In genomic region chrY:1178476-1178875, GRCm38 (mm10) we compare ENCODE assay signal across 28 mouse cellular contexts.
DNase-seq lines count a peak whose midpoint lies in the region; ATAC-seq and TF ChIP-seq lines count a peak whose summit lies in the region.
"Had no signal": no experiment of that assay in that cellular context is flagged by ENCODE, and none has a peak within 500 bp of the region (broad histone marks: within the 10 kb centered on the region; RNA-seq: fewer than 3 reads in every experiment).

No protein-coding gene starts in this region.

- no peaks in the 10 kb centered on the region for H3K79me2 ChIP-seq in liver, adult 2 months (ENCODE audit: control insufficient read depth, insufficient read depth, low read length)

- TF ChIP-seq CTCF in kidney, adult 2 months (conservative IDR thresholded peaks at IDR 0.05; ENCODE audit: insufficient read depth, insufficient read length, low read depth, low read length): no peak
- TF ChIP-seq CTCF in liver, adult 2 months (IDR thresholded peaks at IDR 0.05; ENCODE audit: low read depth, low read length): no peak
- no peak for TF ChIP-seq CTCF in liver, postnatal 0 days (IDR thresholded peaks at IDR 0.05; ENCODE audit: low read depth)
- TF ChIP-seq CTCF in intestine, postnatal 0 days (IDR thresholded peaks at IDR 0.05; ENCODE audit: low read depth): no peak

- WGBS in kidney, adult 2 months: 95% methylated on average over 1 of the region's 1 CpGs
- no CpG with 5 or more reads among the region's 1 CpGs for WGBS in kidney, embryonic 14.5 days
- 100% methylated on average over 1 of the region's 1 CpGs for WGBS in liver, adult 2 months
- no CpG with 5 or more reads among the region's 1 CpGs for WGBS in liver, postnatal 0 days (ENCODE audit: insufficient replicate concordance)
- WGBS in intestine, postnatal 0 days: no CpG with 5 or more reads among the region's 1 CpGs
- 100% methylated on average over 1 of the region's 1 CpGs for WGBS in forebrain, embryonic 11.5 days

- no peaks in the 10 kb centered on the region for H3K36me3 ChIP-seq in kidney, adult 2 months (ENCODE audit: control insufficient read depth, insufficient read depth, low read length)
- H3K36me3 ChIP-seq in kidney, embryonic 14.5 days (ENCODE audit: control insufficient read depth, insufficient read depth, low read length): no peaks in the 10 kb centered on the region
- H3K36me3 ChIP-seq in liver, adult 2 months (ENCODE audit: control insufficient read depth, insufficient read depth, low read length): no peaks in the 10 kb centered on the region; the same call in 1 of the 2 replicates
- H3K36me3 ChIP-seq in liver, postnatal 0 days (replicated peaks; ENCODE audit: insufficient read depth, low read length): no peaks in the 10 kb centered on the region
- H3K36me3 ChIP-seq in intestine, postnatal 0 days (ENCODE audit: control insufficient read depth, insufficient read depth): no peaks in the 10 kb centered on the region
- H3K36me3 ChIP-seq in forebrain, embryonic 11.5 days (ENCODE audit: control insufficient read depth, insufficient read depth, low read length): no peaks in the 10 kb centered on the region
- H3K36me3 ChIP-seq: embryonic facial prominence, embryonic 13.5 days; embryonic facial prominence, embryonic 15.5 days; forebrain, embryonic 10.5 days; forebrain, embryonic 15.5 days; G1E had no signal

- DNase-seq in kidney, adult 2 months: peak; percentile 12
- peak; percentile 57 for DNase-seq in liver, adult 2 months (ENCODE audit: extremely low read depth, low read depth, low spot score)
- no peak for DNase-seq in liver, postnatal 0 days
- no peak for DNase-seq in heart, postnatal 36 days
- no peak for DNase-seq in forebrain, embryonic 11.5 days (ENCODE audit: low spot score)
- DNase-seq: adrenal gland, postnatal 10 days; adrenal gland, postnatal 25 days; B cell, adult 2 months; cerebellum, adult 11 months; cerebellum, adult 18-20 months; cerebellum, adult 8-10 months; cerebellum, adult 9-11 months; cerebellum, postnatal 14 days; cerebellum, postnatal 36 days; embryo, embryonic 11 days had no signal

- no peaks in the 10 kb centered on the region for H3K4me1 ChIP-seq in kidney, adult 2 months (ENCODE audit: control insufficient read depth, insufficient read depth, low read length)
- no peaks in the 10 kb centered on the region for H3K4me1 ChIP-seq in kidney, embryonic 14.5 days (ENCODE audit: control insufficient read depth, insufficient read depth, low read length)
- H3K4me1 ChIP-seq in liver, adult 2 months (ENCODE audit: control insufficient read depth, insufficient read depth, low read length): no peaks in the 10 kb centered on the region; the same call in 1 of the 2 replicates
- H3K4me1 ChIP-seq in liver, postnatal 0 days (ENCODE audit: insufficient read depth): no peaks in the 10 kb centered on the region
- H3K4me1 ChIP-seq in intestine, postnatal 0 days (replicated peaks; ENCODE audit: control insufficient read depth, insufficient read depth, low read length): no peaks in the 10 kb centered on the region
- H3K4me1 ChIP-seq in forebrain, embryonic 11.5 days (replicated peaks; ENCODE audit: control insufficient read depth, insufficient read depth, low read length): no peaks in the 10 kb centered on the region
- H3K4me1 ChIP-seq: embryonic facial prominence, embryonic 13.5 days; embryonic facial prominence, embryonic 15.5 days; forebrain, embryonic 10.5 days; forebrain, embryonic 13.5 days; forebrain, embryonic 15.5 days had no signal

- H3K27ac ChIP-seq in kidney, adult 2 months (ENCODE audit: insufficient read depth, low read depth, low read length): no peak overlapping the region
- H3K27ac ChIP-seq in kidney, embryonic 14.5 days (ENCODE audit: low read depth, low read length): no peak overlapping the region
- no peak overlapping the region for H3K27ac ChIP-seq in liver, adult 2 months (replicated peaks; ENCODE audit: insufficient read depth, low read depth, low read length)
- H3K27ac ChIP-seq in liver, postnatal 0 days (ENCODE audit: low read depth): no peak overlapping the region
- H3K27ac ChIP-seq in intestine, postnatal 0 days (ENCODE audit: low read depth, low read length): no peak overlapping the region
- H3K27ac ChIP-seq in forebrain, embryonic 11.5 days (ENCODE audit: low read depth, low read length): no peak overlapping the region
- H3K27ac ChIP-seq: embryonic facial prominence, embryonic 13.5 days; embryonic facial prominence, embryonic 15.5 days; forebrain, embryonic 10.5 days; forebrain, embryonic 13.5 days; forebrain, embryonic 15.5 days had no signal

- H3K9me3 ChIP-seq in kidney, embryonic 14.5 days (ENCODE audit: control insufficient read depth, low read length): no peaks in the 10 kb centered on the region
- H3K9me3 ChIP-seq in liver, postnatal 0 days (ENCODE audit: low read length): no peaks in the 10 kb centered on the region
- H3K9me3 ChIP-seq in intestine, postnatal 0 days (ENCODE audit: control insufficient read depth): no peaks in the 10 kb centered on the region
- H3K9me3 ChIP-seq in forebrain, embryonic 11.5 days (ENCODE audit: control insufficient read depth, low read length): no peaks in the 10 kb centered on the region
- H3K9me3 ChIP-seq: embryonic facial prominence, embryonic 13.5 days; embryonic facial prominence, embryonic 15.5 days; forebrain, embryonic 10.5 days; forebrain, embryonic 13.5 days; forebrain, embryonic 15.5 days; G1E had no signal

- H3K9ac ChIP-seq in kidney, embryonic 14.5 days (ENCODE audit: low read depth, low read length): no peak overlapping the region
- no peak overlapping the region for H3K9ac ChIP-seq in liver, adult 2 months (ENCODE audit: low read depth, low read length)
- no peak overlapping the region for H3K9ac ChIP-seq in liver, postnatal 0 days (replicated peaks)
- no peak overlapping the region for H3K9ac ChIP-seq in intestine, postnatal 0 days (ENCODE audit: low read depth, low read length)
- H3K9ac ChIP-seq in forebrain, embryonic 11.5 days (ENCODE audit: low read length): no peak overlapping the region
- H3K9ac ChIP-seq: embryonic facial prominence, embryonic 13.5 days; embryonic facial prominence, embryonic 15.5 days; forebrain, embryonic 13.5 days; forebrain, embryonic 15.5 days had no signal

- no peak overlapping the region for H3K4me2 ChIP-seq in kidney, embryonic 14.5 days (replicated peaks; ENCODE audit: low read depth, low read length)
- H3K4me2 ChIP-seq in liver, postnatal 0 days (ENCODE audit: low read depth, low read length): no peak overlapping the region
- H3K4me2 ChIP-seq in intestine, postnatal 0 days (replicated peaks; ENCODE audit: low read depth): no peak overlapping the region
- no peak overlapping the region for H3K4me2 ChIP-seq in forebrain, embryonic 11.5 days (ENCODE audit: low read depth, low read length, severe bottlenecking)
- H3K4me2 ChIP-seq: embryonic facial prominence, embryonic 13.5 days; embryonic facial prominence, embryonic 15.5 days; forebrain, embryonic 13.5 days; forebrain, embryonic 15.5 days had no signal

- no peak for TF ChIP-seq EP300 in liver, postnatal 0 days (IDR thresholded peaks at IDR 0.05; ENCODE audit: low read depth)

- intact Hi-C loops in heart, postnatal 36 days (cut with DNase I): no loop called here

- no peaks in the 10 kb centered on the region for H3K27me3 ChIP-seq in kidney, adult 2 months (replicated peaks; ENCODE audit: control insufficient read depth, insufficient read depth, low read length)
- H3K27me3 ChIP-seq in kidney, embryonic 14.5 days (ENCODE audit: control insufficient read depth, insufficient read depth, low read length): no peaks in the 10 kb centered on the region
- H3K27me3 ChIP-seq in liver, adult 2 months (ENCODE audit: control insufficient read depth, insufficient read depth, low read length): no peaks in the 10 kb centered on the region
- H3K27me3 ChIP-seq in liver, postnatal 0 days (ENCODE audit: insufficient read depth, low read length): no peaks in the 10 kb centered on the region
- no peaks in the 10 kb centered on the region for H3K27me3 ChIP-seq in intestine, postnatal 0 days (replicated peaks; ENCODE audit: control insufficient read depth, insufficient read depth, low read length)
- H3K27me3 ChIP-seq in forebrain, embryonic 11.5 days (ENCODE audit: control insufficient read depth, insufficient read depth, low read length): no peaks in the 10 kb centered on the region
- H3K27me3 ChIP-seq: CH12.LX; embryonic facial prominence, embryonic 13.5 days; embryonic facial prominence, embryonic 15.5 days; forebrain, embryonic 13.5 days; forebrain, embryonic 15.5 days; Patski had no signal

- H3K4me3 ChIP-seq in kidney, adult 2 months (ENCODE audit: insufficient read depth, low read depth, low read length): no peak overlapping the region
- no peak overlapping the region for H3K4me3 ChIP-seq in kidney, embryonic 14.5 days (ENCODE audit: low read length)
- H3K4me3 ChIP-seq in liver, adult 2 months (ENCODE audit: insufficient read depth, low read depth, low read length): no peak overlapping the region
- no peak overlapping the region for H3K4me3 ChIP-seq in liver, postnatal 0 days (ENCODE audit: low read depth, low read length)
- H3K4me3 ChIP-seq in intestine, postnatal 0 days (ENCODE audit: low read depth, low read length): no peak overlapping the region
- no peak overlapping the region for H3K4me3 ChIP-seq in forebrain, embryonic 11.5 days (ENCODE audit: low read depth, low read length)
- H3K4me3 ChIP-seq: embryonic facial prominence, embryonic 13.5 days; embryonic facial prominence, embryonic 15.5 days; erythroblast, embryonic 14.5 days; forebrain, embryonic 10.5 days; forebrain, embryonic 13.5 days; forebrain, embryonic 15.5 days had no signal

- ATAC-seq in kidney, embryonic 14.5 days (ENCODE audit: low FRiP score, low TSS enrichment): no peak
- no peak for ATAC-seq in liver, postnatal 0 days
- peak; percentile 33; the same call in 1 of the 2 replicates for ATAC-seq in intestine, postnatal 0 days
- no peak for ATAC-seq in forebrain, embryonic 11.5 days (replicated peaks; ENCODE audit: low FRiP score)
- ATAC-seq: activated CD4-positive, CD25-positive, alpha-beta regulatory T cell, adult 4 months; CD4-positive, CD25-positive, alpha-beta regulatory T cell, adult 4 months; forebrain, embryonic 13.5 days; forebrain, embryonic 15.5 days; Patski had no signal

- TF ChIP-seq POLR2A in kidney, adult 2 months (IDR thresholded peaks at IDR 0.05; ENCODE audit: low read depth, low read length): no peak
- TF ChIP-seq POLR2A in liver, adult 2 months (IDR thresholded peaks at IDR 0.05; ENCODE audit: extremely low read depth, insufficient read depth, low read length): no peak

Comparison
In these comparisons a context has a peak if more than half of its experiments do, and no peak if none do; other contexts are left out.
1. DNase-seq: peak in kidney, adult 2 months (single experiment) and liver, adult 2 months (single experiment); none in liver, postnatal 0 days (single experiment), heart, postnatal 36 days (0 of 2) and forebrain, embryonic 11.5 days (single experiment).